Mouse (Mus musculus) right cerebral cortex, postnatal 10 days (tissue): ENCODE measurements around the gene E130309D02Rik.
A peak's percentile ranks its signal among the peaks of the same experiment; 100 is the strongest.

Experiments
- DNase-seq, 2 experiments: peaks; one replicate each; pipeline ENCODE4 v3.0.0; 2021; ENCODE audit warnings: low spot score in 2 of 2

The E130309D02Rik gene

GRCm38 (mm10) chr5:143309916-143310315 is 5.2 kb downstream of the E130309D02Rik start:
- no peak for DNase-seq

GRCm38 (mm10) chr5:143308825-143309224 is 6.3 kb downstream of the E130309D02Rik start:
- no peak for DNase-seq

- no peak for DNase-seq
These were observed 10.9 kb downstream of the E130309D02Rik start for GRCm38 (mm10) chr5:143304251-143304650.

- DNase-seq, result no peak
These were observed 13.9 kb downstream of the E130309D02Rik start for GRCm38 (mm10) chr5:143301296-143301695.

- peak; percentile 67 to 78 for DNase-seq
These were observed 15.5 kb downstream of the E130309D02Rik start for GRCm38 (mm10) chr5:143299686-143300085.

- DNase-seq, result no peak
These were observed 16.8 kb downstream of the E130309D02Rik start for GRCm38 (mm10) chr5:143298391-143298790.

DNA sequence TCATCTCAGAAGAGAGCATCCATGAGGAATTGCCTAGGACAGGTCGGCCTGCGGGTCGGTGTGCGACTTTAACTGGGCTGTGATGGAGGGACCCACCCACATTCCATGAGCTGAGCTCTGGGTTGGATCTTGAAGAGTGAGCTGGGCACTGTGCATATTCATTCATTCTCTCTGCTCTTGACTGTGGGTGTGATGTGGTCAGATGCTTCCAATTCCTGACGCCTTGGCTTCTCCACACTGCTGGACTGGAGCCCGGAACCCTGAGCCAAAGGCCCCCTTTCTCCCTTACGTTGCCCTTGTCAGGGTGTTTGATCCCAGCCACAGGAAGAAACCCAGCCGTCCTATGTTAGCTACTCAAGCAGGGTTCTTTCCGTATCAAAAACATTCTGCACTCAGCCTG is 17.2 kb downstream of the E130309D02Rik start:
- no peak for DNase-seq

DNA sequence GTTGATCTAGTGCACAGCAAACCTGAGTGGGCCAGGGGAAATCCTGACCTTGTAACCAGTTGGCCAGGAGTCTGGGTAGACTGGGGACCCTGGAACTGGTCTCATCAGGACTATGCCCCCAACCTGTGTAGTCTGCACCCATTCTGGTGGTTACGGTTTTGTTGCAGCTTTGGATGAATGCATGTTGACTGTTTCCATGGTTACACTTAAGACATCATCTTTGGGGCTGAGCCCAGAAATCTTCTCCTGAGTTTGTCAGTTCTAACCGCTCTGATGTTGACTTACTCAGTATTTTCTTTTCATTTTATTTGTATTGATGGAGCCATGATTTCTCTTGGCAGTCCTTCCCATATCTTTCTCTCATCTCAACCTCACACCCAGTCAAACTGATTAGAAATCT is 19.8 kb downstream of the E130309D02Rik start:
- DNase-seq, result peak in 1 of 2 experiments; percentile 67

DNA sequence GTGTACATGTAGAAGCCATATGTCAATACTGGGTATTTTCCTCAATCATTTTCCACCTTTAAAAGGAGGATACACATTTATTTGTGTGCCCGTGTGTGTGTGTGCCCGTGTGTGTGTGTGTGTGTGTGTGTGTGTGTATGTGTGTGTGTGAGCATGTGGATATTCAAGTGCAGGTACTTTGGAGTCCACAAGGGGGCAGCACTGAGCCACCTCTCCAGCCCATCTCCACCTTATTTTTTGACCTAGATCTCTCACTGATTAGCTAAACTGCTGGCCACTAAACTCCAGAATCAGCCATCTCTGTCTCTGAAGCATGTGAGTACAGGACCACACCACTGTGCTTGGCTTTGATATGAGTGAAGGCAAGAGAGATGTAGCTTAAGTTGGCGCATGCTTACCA is 20.3 kb downstream of the E130309D02Rik start:
- DNase-seq, result no peak

DNA sequence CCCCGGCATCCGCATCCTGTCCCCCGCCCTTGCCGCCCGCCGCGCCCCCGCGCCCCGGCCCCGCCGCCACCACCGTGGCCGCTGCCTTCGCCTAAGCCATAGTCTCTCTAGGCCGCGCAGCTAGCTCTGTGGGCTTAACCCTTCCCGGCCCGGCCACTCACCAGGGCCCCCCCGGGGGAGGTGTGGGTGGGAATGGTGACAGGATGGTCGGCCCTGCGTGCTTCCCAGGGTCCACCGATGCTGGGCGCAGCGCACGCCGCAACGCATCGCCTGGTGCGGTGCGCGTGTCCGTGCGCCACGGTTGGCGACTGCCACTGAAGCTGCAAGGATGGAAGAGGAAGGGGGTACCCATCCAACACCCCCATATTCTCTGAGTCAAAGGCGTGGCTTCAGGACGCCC is 21.8 kb downstream of the E130309D02Rik start, which contains the start of gene Zfp853:
TSS of gene Zfp853 (minus strand) at position 220 of the 400 bp plus-strand sequence.
- DNase-seq, result peak; percentile 62 to 64

DNA sequence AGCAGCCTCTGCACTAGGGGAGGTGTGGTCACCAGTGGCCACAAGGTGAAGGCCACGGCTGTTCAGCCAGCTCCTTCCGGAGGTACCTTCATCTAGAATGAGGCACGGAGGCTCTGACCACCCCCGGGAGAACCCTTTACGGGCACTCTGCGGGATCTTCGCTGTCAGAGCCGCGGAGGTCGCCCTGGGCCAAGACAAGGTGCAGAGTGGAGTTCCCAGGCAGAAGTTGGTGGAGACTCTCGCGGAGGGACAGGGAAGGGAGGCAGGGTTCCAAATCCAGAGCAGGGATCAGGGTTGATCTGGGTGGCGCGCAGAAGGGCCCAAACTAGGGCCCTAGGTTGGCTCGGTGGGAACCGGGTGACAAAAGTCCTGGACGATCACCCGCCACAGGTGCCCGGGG is 22.3 kb downstream of the E130309D02Rik start:
- DNase-seq, result no peak

- no peak for DNase-seq
These were observed 25.9 kb downstream of the E130309D02Rik start for GRCm38 (mm10) chr5:143289299-143289698.

GRCm38 (mm10) chr5:143288378-143288911 is 26.7 kb downstream of the E130309D02Rik start:
- no peak for DNase-seq

DNA sequence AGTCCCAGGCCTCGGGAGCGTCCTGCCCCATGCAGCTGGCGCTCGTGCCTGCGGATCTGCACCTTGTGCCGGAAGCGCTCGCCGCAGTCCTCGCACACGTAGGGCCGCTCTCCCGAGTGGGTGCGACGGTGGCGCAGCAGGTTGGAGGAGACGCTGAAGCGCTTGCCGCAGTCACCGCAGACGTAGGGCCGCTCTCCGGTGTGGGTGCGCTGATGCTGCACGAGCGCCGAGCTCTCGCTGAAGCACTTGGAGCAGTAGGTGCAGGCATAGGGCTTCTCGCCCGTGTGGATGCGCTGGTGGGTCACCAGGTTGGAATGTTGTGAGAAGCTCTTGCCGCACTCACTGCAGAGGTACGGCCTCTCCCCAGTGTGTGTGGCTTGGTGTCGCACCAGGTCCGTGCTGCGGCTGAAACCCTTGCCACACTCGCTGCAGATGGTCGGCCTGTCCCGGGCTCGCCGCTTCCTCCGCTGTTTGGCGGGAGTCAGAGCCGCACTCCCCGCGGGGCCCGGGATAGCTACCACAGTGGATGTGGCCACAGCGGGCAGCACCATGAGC is 27.3 kb downstream of the E130309D02Rik start:
- no peak for DNase-seq

GRCm38 (mm10) chr5:143284762-143285161 is 30.4 kb downstream of the E130309D02Rik start:
- DNase-seq, result no peak

GRCm38 (mm10) chr5:143279247-143279646 is 35.9 kb downstream of the E130309D02Rik start:
- no peak for DNase-seq

DNA sequence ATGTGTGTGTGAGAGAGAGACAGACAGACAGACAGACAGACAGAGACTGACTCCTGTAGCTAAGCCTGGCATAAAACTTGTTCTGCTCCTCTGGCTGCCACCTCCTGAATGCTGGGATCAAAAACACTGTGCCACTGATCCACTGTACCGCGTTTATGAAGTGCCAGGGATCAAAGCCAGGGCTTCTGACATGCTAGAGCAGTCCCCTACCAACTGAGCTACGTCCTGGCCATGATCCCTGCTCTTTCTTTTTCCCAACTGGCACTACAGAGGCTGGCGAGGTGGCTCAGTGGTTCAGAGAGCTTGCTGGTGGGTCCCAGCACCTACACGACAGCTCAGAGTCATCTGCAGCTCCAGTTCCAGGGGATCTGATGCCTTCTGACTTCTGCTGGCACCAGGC is 39.4 kb downstream of the E130309D02Rik start:
- DNase-seq, result no peak

DNA sequence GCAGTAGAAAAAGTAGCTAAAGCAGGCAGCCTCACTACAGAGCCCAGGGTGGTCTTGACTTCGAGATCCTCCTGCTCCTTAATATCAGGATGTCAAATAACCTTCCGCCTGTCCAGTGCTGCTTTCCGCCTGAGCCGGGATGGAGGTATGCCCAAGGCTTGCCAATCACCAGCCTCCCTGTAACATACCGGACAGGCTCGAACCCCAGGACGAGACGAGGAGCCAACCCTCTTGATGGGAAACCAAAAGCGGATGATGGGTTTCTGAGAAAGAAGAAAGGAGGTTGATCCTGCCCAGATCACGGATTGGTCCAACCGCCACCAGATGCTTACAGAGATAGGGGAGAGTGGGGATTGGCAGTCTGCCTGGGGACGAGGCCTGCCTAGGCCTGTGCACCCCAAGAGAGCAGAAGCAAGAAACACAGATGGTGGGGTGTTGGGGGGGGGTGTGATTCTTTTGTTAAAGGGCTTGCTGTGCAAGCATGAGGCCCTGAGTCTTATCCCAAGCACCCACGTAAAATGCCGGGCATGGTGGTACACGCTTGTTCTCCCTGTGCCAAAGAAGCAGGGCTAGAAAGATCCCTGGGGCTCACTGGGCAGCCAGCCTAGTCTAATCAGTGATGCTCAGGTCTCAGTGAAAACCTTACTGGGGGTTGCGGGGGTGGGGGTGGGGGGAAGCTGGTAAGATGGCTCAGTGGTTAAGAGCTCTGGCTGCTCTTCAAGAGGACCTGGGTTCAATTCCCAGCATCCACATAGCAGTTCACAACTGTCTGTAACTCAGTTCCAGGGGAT is 42.4 kb downstream of the E130309D02Rik start:
- no peak for DNase-seq

DNA sequence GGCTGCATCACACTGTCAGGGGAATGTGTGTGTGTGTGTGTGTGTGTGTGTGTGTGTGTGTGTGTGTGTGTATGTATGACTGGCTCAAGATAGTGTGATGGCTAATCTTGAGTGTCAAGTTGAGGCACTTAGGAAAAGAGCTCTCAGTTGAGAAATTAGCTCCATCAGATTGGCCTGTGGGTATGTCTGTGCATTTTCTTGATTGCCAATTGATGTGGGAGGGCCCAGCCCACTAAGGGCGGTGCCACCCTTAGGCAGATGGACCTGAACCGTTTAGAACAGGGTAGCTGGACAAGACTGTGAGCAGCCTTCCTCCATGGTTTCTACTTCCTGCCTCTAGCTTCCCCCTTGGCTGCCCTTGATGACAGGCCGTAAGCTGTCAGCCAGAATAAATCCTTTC is 43.1 kb downstream of the E130309D02Rik start:
- no peak for DNase-seq

DNA sequence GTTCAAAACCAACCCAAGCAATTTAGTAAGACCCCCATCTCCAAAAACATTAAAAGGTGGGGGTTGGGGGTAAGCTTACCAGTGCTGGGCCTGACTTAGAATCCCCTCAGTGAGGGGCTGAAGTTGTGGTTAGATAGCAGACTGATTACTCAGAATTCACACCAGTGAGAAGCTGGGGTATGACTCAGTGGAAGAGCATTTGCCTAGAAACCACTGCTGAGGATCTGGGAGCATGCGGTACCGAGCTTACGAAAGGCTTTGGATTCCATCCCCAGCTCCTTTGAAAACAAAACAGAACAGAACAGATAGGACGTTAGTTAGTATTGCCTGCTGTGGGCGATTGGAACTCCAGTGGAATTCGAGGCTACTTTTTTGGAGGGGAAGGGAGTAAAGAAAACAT is 43.5 kb downstream of the E130309D02Rik start:
- DNase-seq, result no peak

GRCm38 (mm10) chr5:143270151-143270519 is 45.0 kb downstream of the E130309D02Rik start:
- DNase-seq, result no peak

DNA sequence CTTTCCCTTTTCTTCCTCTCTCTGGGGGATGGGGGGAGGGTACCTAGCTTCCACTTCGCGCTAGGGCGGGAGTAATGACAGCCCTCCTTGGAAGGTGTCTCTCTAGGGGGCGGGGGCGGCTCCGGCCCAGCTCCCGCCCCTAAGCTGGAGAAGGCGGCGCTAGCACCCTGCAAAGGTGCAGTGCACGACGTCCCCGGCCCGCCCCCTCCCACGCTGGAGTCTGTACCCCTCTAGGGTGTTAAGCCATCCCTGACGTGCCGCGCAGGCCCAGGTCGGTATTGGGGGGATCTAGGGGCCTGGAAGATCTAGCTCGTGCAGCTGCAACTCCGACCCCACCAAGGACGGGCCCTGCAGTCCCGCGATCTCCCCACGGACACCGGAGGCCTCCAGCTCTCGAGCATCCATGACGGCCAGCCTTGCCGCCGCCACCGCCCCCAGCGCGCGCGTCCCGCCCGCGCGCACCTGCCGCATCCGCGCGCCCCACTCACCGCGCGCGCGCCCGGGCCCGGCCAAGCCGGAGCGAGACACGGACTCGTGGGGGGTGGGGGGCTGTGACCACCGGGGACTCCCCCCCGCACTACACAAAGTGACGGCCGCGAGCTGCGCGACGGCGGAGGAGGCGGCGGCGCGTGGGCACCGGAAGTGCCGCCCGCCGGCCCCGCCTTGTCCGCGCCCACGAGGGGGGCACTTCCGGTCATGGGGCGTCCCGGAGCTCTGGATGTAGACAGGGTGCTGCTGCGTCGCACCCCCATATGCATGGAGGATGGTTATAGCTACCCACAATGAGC is 45.6 kb downstream of the E130309D02Rik start, which contains the start of gene Zfp316:
TSS of gene Zfp316 (minus strand) at position 660 of the 788 bp plus-strand sequence.
- DNase-seq, result peak; percentile 85 to 87
